Mouse (Mus musculus) mesoderm, embryonic 11.5 days (tissue): ENCODE data around the gene Zc3h12c.
"Not testable (repeated sequence)": the region's sequence is repeated elsewhere in the genome, so short reads cannot be mapped to it uniquely, and the experiment has no call there.

Experiments
- DNase-seq: peaks from one replicate; pipeline ENCODE4 v3.0.0-alpha.2; 2012; ENCODE audit warnings: low read depth, low spot score

Zc3h12c gene

DNA sequence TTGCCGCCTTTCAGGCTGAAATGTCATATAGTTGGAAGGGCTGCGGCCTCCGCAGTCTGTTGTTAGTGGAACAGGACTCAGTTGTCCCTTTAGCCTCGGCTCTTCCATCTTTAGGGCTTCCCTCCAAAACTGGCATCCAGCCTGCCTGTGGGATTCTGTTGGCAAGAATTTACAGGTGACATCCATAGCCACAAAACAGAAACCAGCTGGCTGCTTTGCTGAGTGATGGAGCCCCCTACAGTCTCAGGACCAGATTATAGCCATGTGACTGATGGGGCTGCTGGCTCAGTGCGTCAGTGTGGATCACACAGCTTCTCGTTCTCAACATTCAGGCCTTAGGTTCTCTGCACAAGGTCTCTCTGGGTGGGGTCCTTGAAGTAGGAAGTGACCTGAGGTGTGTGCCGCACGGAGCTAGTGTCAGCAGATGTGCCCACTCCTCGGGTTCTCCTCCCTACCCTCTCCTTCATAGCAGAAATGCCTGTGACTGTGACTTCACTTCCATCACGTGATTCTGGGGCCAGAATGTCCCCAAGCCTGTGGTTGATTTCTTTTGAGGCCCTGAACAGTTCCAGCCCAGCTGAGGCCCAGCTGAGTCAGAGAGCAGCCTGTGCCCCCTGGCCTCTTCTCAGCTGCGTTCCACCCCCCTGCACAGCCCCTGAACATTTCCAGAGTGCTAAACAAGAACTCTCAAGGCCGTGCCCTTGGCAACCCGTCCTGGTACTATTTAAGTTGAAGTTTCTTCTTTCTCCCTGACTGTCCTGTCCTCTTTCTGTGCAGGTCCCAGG is 66.1 kb downstream of the Zc3h12c start:
- no peak for DNase-seq

DNA sequence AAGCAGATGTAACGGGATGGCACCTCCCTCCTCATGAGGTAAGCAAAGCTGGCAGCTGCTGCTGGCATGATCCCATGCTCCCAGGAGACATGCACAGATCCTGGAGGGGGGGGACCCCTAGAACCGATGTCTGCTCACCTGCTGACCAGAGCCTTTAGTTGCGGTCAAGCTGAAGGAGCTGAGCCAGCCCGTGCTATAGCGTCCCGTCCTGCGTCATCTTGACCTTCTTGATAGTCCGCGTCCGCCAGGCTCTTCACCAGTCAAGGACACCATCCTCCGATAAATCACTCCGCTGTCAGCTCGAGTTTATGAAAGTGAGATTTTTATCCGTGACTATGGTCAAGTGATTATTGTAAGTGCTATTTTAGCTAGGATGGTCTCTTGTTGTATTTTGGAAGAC is 67.9 kb downstream of the Zc3h12c start:
- no peak for DNase-seq

DNA sequence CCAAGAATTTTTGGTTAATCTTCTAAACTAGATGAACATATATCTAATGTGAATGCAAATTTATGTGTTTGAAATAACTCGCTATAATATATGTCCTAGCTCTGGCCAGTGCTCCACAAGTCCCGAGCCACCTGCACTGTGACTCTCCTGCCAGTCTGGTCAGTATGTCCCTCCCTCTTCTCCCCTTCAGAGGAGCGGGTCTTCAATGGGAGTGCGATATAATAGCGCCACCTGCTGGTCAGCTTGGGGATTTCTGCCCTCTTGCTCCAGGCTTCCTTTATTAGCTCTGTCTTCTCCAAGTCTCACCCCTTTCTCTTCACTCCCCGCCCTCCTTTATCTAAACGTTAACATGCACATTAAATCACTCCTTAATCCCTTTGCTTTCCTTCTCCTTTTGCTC is 69.8 kb downstream of the Zc3h12c start:
- peak; percentile 87 for DNase-seq

DNA sequence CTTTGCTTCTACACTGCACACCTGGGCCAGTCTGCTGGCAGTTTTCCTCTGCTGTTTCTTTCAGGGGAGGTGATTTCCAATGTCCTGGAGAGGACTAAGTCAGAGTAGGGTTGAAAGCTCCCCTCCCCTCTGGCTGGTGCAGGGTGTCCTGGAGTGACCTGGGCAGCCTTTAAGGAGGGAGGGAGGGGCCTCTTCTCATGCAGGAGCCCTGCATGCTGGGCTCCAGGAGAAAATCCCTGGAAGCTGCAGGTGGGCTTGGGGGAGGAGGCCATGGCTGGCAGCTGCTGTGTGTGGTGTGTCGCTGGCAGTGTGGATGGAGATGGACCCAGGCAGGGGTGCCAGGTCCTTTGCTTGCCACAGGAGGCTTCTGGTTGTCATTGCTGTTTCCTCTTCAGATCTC is 71.0 kb downstream of the Zc3h12c start:
- no peak for DNase-seq

DNA sequence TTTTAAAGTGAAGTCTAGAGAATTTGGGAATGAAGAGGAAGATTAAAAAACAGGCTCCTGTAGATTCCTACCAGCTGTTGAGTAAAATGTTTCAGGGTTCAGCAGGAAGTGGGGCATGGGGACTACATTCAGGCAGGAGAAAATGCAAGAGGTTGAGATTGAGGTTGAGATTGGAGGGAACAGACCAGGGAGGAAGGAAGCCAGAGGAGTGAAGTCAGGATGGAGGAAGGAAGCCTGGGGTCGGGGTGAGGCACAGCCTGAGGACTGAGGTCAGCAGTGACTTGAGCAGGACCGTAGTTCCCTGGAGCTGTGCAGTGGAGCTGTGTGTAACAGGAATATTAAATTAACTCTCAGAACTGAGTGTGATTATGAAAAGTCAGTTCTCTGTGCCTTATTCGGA is 72.7 kb downstream of the Zc3h12c start:
- DNase-seq = no peak

DNA sequence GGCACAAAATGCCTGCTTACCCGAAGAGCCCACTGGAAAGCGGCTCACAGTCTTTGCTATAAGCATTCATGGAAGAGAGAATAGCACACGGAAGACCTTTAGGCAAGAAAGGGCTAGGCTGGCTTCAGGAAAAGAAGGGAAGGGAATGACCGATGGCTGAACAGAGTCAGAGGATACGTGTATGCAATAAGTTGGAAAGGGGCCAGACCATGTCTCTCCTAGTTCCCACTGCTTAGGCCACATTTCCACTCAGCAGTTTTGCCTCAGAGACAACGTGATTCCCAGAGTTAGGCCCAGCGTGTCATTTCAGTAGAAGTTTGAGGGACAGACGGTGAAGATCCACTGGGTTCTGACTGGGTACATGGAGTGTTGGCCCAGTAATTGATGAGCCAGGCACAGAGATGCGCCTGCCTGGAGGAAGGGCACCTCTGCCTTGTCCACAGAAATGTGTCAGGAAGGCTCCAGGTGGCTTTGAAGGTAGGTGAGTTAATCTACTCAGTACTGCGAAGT is 73.8 kb downstream of the Zc3h12c start:
- DNase-seq = no peak

DNA sequence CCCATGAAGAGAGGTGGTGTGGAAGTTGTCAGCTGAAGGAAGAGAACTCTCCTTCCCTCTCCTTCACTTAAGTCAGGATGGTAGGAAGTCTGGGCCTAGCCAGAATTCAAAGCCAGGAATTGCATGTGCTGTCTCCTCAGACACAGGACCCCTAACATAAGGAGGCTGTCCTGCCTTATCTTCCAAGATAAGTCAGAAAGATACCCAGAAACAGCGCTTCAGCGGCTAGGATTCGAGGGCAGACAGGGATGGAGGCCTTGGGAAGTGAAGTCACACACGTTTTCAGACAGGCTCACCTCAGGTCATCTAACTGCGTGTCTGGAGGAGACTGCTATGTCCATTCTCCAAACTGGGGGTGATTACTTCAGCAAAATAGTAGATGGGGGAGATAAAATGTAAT is 74.4 kb downstream of the Zc3h12c start:
- no peak for DNase-seq

DNA sequence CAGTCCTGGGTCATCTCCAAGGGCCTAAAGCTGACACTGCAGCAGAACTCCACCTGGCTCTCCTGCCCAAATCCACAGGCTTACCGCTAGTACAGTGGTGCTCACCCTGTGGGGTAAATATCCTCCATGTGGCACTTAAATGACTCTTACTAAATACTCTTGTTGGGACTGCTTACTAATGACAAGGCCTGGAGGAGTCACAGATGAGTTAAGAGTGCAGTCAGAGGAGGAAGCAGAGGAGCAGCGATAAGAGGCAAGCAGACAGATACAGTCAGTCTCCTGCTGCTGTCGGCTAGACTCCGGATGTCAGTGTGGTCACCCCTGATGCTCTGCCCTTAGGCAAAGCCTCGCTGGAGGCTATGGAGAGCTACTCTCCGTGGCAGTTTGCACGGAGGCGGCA is 75.3 kb downstream of the Zc3h12c start:
- DNase-seq = no peak

DNA sequence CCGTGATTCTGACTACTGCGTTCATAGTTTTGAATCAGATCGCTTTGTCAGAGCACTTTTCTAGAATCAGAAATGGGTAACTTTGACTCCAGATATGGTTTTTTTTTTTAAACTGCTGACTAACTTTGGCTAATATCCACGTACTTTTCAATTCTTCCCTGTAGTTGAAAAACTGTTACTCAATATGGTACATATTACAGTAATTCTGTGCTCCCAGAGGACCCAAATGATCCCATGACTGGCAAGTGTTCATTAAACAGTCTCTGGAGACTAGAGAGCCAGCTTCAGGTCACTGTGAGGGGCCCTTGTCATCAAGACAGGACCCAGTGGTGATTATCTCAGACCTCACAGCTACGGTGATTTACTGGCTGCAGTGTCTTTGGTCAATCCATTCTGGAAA is 76.1 kb downstream of the Zc3h12c start:
- no peak for DNase-seq

DNA sequence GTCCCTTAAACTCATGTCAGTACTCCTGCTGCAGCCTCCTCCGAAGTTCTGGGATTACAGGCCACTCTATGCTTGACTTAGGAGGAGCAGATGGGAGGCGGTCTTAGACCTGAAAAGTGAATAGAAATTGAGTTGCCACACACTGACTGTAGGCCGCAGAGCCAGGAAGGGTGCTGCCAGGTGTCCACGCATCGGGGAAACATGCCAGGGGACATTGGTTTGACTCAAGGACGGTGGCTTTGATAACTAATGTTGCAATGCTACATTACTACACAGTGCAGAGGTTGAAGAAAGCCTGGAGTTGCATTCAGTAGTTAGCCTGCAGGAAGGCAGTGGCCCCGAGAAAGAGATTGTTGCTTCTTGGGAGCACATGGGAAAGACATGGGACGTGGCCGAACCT is 76.6 kb downstream of the Zc3h12c start:
- no peak for DNase-seq

DNA sequence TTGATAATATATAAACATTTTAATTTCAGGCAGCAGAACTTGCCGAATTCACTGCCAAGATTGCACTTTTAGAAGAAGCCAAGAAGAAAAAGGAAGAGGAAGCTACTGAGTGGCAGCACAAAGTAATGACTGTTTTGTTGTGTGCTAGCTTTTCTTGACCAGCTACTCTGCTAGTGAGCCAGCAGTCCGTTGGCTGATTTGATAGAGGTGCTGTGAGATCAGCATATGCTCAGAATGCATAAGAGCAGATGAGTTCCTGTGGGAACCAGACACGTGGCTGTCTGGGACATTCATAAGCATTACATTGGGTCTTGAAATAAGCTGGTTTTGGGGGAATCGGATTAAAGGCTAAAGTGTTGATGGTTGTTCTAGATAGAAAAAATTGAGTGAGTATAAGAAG is 86.0 kb downstream of the Zc3h12c start:
- no peak for DNase-seq

DNA sequence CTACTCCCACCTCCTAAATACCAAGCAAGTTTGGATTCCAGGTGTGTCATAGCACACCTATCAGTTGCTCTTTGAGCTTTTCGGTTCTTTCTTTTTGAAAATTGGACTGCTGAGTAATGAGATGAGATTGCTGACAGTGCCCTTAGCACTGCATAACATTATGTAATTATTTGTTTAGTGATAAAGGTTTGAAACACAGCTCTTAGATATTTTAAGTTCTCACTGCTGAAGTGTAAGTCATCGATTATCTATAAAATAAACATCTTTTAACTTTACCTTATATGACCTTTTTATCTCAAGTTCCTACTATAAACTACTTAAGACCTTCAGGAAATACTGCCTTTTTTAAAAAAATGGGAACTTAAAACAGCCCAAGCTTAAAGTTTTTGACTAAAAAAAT is 86.4 kb downstream of the Zc3h12c start:
- DNase-seq = no peak

DNA sequence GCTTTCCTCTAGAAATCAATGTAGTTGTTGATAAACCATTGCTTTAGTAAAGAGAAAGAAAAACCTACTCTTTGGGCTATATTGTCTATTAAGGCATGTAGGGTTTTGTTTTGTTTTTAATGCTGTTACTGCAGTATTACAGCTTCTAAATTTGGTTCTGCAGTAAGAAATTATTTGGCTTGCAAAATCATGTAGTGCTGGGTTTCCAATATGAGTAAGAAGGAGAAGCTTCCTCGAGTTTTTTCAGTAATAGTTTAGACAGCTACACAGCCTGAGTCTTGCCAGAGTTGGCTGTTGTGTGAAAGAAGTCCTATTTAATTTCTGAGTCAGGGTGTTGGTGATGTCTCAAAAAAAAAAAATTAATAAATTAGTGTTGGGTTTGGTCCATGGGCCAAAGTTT is 90.7 kb downstream of the Zc3h12c start:
- no peak for DNase-seq

DNA sequence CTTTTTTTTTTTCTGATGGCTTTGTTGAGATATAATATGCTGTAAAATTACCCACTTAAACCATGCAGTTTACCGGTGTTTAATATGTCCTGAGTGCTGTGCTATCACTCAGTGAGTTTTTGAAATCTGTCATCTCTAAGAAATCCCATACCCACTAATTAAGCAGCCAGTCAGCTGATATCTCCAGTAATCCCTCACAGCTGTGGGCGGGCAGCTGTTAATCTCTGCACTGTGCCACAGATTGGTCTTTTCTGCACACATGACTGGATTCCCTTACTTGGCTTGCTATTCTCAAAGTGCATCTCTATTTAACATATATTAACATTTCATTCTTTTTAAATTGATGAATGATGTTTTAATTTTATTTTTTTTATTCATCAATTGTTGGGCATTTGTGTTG is 92.3 kb downstream of the Zc3h12c start:
- no peak for DNase-seq

DNA sequence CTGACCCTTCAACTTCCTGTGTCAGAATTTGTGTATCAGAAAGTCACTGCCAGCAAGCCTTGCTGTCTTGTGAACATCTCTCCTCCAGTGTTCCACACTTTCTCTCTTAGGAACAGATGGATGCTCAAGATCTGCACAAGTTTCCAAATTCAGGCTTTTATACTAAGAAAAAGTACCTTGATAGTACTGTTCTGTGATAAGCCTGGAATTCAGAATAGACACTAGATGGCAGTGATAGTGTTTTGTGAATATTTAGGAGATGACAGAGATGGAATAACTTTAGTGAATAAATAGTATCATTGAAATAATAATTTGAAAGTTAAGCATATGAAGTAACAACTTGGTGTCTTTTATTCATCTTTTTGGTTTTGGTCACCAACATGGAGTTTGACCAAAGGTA is 96.2 kb downstream of the Zc3h12c start:
- DNase-seq = no peak

DNA sequence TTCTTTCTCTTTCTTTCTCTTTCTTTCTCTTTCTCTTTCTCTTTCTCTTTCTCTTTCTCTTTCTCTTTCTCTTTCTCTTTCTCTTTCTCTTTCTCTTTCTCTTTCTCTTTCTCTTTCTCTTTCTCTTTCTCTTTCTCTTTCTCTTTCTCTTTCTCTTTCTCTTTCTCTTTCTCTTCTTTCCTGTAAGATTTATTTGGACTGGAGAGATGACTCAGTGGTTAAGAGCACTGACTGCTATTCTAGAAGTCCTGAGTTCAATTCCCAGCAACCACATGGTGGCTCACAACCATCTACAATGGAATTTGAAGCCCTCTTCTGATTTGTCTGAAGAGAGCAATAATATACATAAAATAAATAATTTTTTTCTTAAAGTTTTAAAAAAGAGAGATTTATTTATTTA is 97.0 kb downstream of the Zc3h12c start:
- DNase-seq = not testable (repeated sequence)

DNA sequence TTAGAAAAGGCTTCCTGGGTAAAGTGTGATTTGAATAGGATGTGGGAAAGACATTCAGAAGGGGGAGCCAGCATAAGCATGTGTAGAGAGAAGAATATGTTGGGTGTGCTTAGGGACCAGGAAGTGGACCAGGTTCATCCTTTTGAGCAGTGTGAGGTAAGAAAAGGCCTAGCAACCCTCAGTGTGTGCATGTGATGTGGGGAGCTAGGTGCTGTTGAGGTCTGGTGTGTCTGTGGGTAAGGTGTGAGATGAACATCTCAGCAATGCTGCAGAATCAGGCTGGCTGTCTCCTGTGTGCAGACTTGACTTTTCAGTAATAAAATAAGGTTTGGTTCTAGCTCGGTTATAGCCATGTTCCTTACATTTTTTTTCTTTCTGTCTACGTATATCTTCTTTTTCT is 98.3 kb downstream of the Zc3h12c start:
- no peak for DNase-seq
